Mouse (Mus musculus) erythroblast, embryonic 14.5 days (primary cell): ENCODE results near the gene Crocc.

Experiments used
- GATA1 ChIP-seq: IDR thresholded peaks from 2 replicates; pipeline ENCODE4 v1.6.1; 2012; ENCODE audit warnings: low read length, inconsistent platforms, mixed read lengths
- TAL1 ChIP-seq: IDR thresholded peaks from 3 replicates; pipeline ENCODE4 v1.6.1; 2012; ENCODE audit warnings: low read length, inconsistent platforms, mixed read lengths

GRCm38 (mm10) chr4:141010526-141010925 is 49.8 kb downstream of the Crocc start:
- no peak for TF ChIP-seq TAL1
- no peak for TF ChIP-seq GATA1
